Mouse (Mus musculus): ENCODE measurements around the gene Mrpl20. TPM values are rescaled to one million over a fixed set of nuclear protein-coding genes. Genes with fewer than 3 reads are reported as not detected.

The Mrpl20 gene
- polyA plus RNA-seq, 1 experiment from 2014 or later: 248 TPM

DNA sequence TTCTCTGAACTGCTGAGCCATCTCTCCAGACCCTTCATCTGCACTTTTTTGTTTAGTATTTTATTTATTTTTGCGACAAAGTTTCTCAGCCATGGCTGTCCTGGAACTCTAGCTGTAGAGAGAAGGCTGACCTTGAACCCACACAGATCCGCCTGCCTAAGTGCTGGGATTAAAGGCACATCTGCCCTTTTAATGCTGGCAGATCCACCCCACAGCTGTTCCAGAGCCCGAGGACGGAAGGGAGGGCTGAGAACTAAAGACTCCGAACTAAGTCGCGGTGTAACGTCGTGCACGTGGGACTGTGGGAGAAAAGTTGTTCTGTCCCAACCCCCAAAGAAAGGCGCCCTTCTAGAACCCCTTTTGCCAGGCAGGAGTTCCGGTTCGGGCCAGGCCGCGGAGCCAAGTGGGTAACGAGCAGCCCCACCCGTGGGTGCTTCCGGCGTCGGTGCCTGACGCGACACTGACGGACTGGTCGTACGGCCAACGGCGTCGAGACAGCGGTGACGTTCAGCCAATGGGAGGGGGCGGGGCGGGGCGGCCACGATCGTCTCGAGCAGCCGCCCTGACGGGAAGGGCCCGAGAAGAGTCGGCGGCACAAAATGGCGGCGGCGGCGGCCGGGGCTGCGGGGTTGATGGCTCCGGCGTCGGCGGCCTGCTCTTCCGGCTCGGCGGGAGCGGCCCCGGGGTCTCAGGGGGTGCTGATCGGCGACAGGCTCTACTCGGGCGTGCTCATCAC, 9.4 kb downstream of the Mrpl20 start, which contains the start of gene Ccnl2:
Gene Ccnl2, plus strand, starts transcription at position 561 of the 736 bp plus-strand sequence.
- under 1% methylated on average over 58 of the region's 60 CpGs for WGBS
- peak within 1 kb of the TSS; percentile 83 for H3K4me2 ChIP-seq
- peak within 1 kb of the TSS; percentile 96 for H3K4me3 ChIP-seq
- no peaks in the 10 kb centered on the region for H3K27me3 ChIP-seq
- ATAC-seq (ENCODE audit: low FRiP score, low read depth): peak; percentile 99
- H3K36me3 ChIP-seq: peaks cover 59% of the 10 kb centered on the region
- peaks cover 31% of the 10 kb centered on the region for H3K4me1 ChIP-seq (replicated peaks)
- no peaks in the 10 kb centered on the region for H3K9me3 ChIP-seq
- H3K9ac ChIP-seq: peak within 1 kb of the TSS; percentile 97
- peak within 1 kb of the TSS; percentile 92 for H3K27ac ChIP-seq (replicated peaks)

GRCm38 (mm10) chr4:155812665-155813181, 10.0 kb downstream of the Mrpl20 start:
- Histone ChIP-seq H3K36me3 (peaks cover 60% of the 10 kb centered on the region), H3K4me3 (peak overlapping the region; percentile 96), H3K4me2 (peak overlapping the region; percentile 83), H3K27me3 (no peaks in the 10 kb centered on the region), H3K27ac (replicated peaks) (peak overlapping the region; percentile 92), H3K4me1 (replicated peaks) (peaks cover 31% of the 10 kb centered on the region), H3K9me3 (no peaks in the 10 kb centered on the region), H3K9ac (peak overlapping the region; percentile 97)
- ATAC-seq (ENCODE audit: low FRiP score, low read depth): peak; percentile 63
- WGBS: under 1% methylated on average over 49 of the region's 49 CpGs

DNA sequence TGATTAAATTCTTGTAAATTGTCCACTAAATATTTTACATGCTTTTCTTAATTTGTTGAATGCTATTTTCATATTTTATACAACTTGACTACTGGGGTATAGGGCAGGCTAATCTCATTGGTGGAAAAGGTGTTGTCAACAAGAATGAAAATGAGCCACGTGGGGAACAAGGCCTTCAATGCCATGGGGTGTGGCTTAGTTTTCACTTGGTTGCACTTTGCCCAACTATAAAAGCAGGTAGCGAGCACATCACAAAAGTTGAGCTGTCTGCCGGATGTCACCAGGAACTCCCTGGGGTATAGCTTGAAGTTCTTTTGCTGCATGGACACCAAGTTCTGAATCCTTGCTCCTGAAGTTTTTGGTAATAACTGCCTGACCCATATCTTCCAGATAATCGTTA, 14.9 kb downstream of the Mrpl20 start:
- H3K27ac ChIP-seq (replicated peaks): no peak overlapping the region
- ATAC-seq (ENCODE audit: low FRiP score, low read depth): no peak
- H3K4me2 ChIP-seq: no peak overlapping the region
- H3K27me3 ChIP-seq: no peaks in the 10 kb centered on the region
- WGBS: 73% methylated on average over 4 of the region's 4 CpGs
- no peak overlapping the region for H3K9ac ChIP-seq
- no peaks in the 10 kb centered on the region for H3K9me3 ChIP-seq
- peaks cover 74% of the 10 kb centered on the region for H3K36me3 ChIP-seq
- peaks cover 22% of the 10 kb centered on the region for H3K4me1 ChIP-seq (replicated peaks)
- no peak overlapping the region for H3K4me3 ChIP-seq

GRCm38 (mm10) chr4:155821025-155821424, 18.3 kb downstream of the Mrpl20 start:
- Histone ChIP-seq H3K4me1 (replicated peaks) (no peaks in the 10 kb centered on the region), H3K27ac (replicated peaks) (no peak overlapping the region), H3K4me3 (no peak overlapping the region), H3K4me2 (no peak overlapping the region), H3K9ac (no peak overlapping the region), H3K36me3 (peaks cover 94% of the 10 kb centered on the region), H3K9me3 (no peaks in the 10 kb centered on the region), H3K27me3 (no peaks in the 10 kb centered on the region)
- no peak for ATAC-seq (ENCODE audit: low FRiP score, low read depth)
- 75% methylated on average over 7 of the region's 7 CpGs for WGBS

DNA sequence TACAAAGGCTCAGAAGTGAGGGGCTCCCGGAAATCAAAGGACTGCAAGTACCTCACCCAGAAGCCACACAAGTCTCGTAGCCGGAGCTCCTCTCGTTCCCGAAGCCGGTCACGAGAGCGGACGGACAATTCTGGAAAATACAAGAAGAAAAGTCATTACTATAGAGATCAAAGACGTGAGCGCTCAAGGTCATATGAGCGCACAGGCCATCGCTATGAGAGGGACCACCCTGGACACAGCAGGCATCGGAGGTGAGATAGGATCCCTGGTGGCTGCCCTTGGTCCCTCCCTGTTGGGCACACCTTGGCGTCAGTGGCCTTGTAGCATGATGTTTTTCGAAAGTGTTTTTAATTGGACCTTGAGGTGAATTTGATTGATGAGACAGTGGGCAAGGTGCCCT, 20.8 kb downstream of the Mrpl20 start:
- no peak overlapping the region for H3K9ac ChIP-seq
- H3K36me3 ChIP-seq: peaks cover 85% of the 10 kb centered on the region
- no peaks in the 10 kb centered on the region for H3K4me1 ChIP-seq (replicated peaks)
- no peak for ATAC-seq (ENCODE audit: low FRiP score, low read depth)
- H3K9me3 ChIP-seq: no peaks in the 10 kb centered on the region
- no peak overlapping the region for H3K27ac ChIP-seq (replicated peaks)
- no peak overlapping the region for H3K4me3 ChIP-seq
- 95% methylated on average over 16 of the region's 16 CpGs for WGBS
- no peaks in the 10 kb centered on the region for H3K27me3 ChIP-seq
- H3K4me2 ChIP-seq: no peak overlapping the region

GRCm38 (mm10) chr4:155829866-155830265, 27.2 kb downstream of the Mrpl20 start:
- Histone ChIP-seq H3K27ac (replicated peaks) (no peak overlapping the region), H3K4me1 (replicated peaks) (peaks cover 24% of the 10 kb centered on the region), H3K4me3 (no peak overlapping the region), H3K36me3 (peaks cover 23% of the 10 kb centered on the region), H3K27me3 (no peaks in the 10 kb centered on the region), H3K4me2 (no peak overlapping the region), H3K9me3 (no peaks in the 10 kb centered on the region), H3K9ac (no peak overlapping the region)
- no peak for ATAC-seq (ENCODE audit: low FRiP score, low read depth)
- 92% methylated on average over 4 of the region's 4 CpGs for WGBS

- no peak overlapping the region; the same call in 1 of the 2 replicates for H3K9ac ChIP-seq
- peaks cover 16% of the 10 kb centered on the region for H3K36me3 ChIP-seq
- 58% methylated on average over 8 of the region's 8 CpGs for WGBS
- H3K9me3 ChIP-seq: no peaks in the 10 kb centered on the region
- no peaks in the 10 kb centered on the region for H3K27me3 ChIP-seq
- H3K27ac ChIP-seq (replicated peaks): peak overlapping the region; percentile 92; the same call in 1 of the 2 replicates
- H3K4me2 ChIP-seq: peak overlapping the region; percentile 75
- ATAC-seq (ENCODE audit: low FRiP score, low read depth): no peak
- peak overlapping the region; percentile 85 for H3K4me3 ChIP-seq
- H3K4me1 ChIP-seq (replicated peaks): peaks cover 24% of the 10 kb centered on the region
Observed at GRCm38 (mm10) chr4:155830596-155830995, 27.9 kb downstream of the Mrpl20 start.

DNA sequence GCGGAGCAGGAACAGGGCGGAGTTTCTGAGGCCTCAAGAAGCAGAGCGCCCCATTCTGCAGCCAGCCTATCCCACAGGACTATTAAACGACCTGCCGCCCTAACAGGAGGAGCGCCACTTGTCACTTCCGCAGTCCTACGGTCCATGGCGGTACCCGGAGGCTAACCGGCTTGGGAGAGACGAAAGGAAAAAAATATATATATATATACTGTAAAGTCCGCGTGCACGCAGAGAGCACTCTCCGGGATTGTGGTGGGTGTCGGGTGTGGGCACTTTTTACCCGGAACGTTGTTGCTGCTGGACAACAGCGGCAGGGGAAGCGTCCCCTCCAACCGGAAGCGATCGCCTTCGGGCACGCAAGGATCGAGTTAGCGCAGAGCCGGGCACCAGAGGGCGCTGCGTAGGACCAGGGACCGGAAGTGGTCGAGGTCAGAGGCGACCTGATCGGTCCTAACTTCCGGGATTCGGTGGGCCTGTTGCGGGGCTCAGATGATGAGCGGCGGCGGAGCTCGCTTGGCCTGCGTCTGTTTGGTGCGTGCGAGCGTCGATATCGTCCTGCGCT, 28.6 kb downstream of the Mrpl20 start, which contains the start of gene Aurkaip1:
Gene Aurkaip1, plus strand, starts transcription at position 68 of the 562 bp plus-strand sequence.
- no peaks in the 10 kb centered on the region for H3K27me3 ChIP-seq
- ATAC-seq (ENCODE audit: low FRiP score, low read depth): peak; percentile 94
- H3K4me3 ChIP-seq: peak within 1 kb of the TSS; percentile 85
- peaks cover 14% of the 10 kb centered on the region for H3K36me3 ChIP-seq
- H3K27ac ChIP-seq (replicated peaks): peak within 1 kb of the TSS; percentile 92
- H3K4me2 ChIP-seq: peak within 1 kb of the TSS; percentile 75
- WGBS: under 1% methylated on average over 49 of the region's 49 CpGs
- peak within 1 kb of the TSS; percentile 86 for H3K9ac ChIP-seq
- no peaks in the 10 kb centered on the region for H3K9me3 ChIP-seq
- H3K4me1 ChIP-seq (replicated peaks): peaks cover 24% of the 10 kb centered on the region

- 2% methylated on average over 25 of the region's 25 CpGs for WGBS
- H3K9me3 ChIP-seq: no peaks in the 10 kb centered on the region
Observed at GRCm38 (mm10) chr4:155831831-155832230, 29.2 kb downstream of the Mrpl20 start.

GRCm38 (mm10) chr4:155832321-155832720, 29.6 kb downstream of the Mrpl20 start:
- 59% methylated on average over 10 of the region's 10 CpGs for WGBS

More at GRCm38 (mm10) chr4:155831831-155832230, 29.2 kb downstream of the Mrpl20 start:
- peak overlapping the region; percentile 86 for H3K9ac ChIP-seq
- peaks cover 10% of the 10 kb centered on the region for H3K36me3 ChIP-seq
- peak overlapping the region; percentile 92 for H3K27ac ChIP-seq (replicated peaks)
- no peaks in the 10 kb centered on the region for H3K27me3 ChIP-seq
- peak overlapping the region; percentile 85 for H3K4me3 ChIP-seq
- peaks cover 24% of the 10 kb centered on the region for H3K4me1 ChIP-seq (replicated peaks)
- peak; percentile 47 for ATAC-seq (ENCODE audit: low FRiP score, low read depth)
- H3K4me2 ChIP-seq: peak overlapping the region; percentile 75

DNA sequence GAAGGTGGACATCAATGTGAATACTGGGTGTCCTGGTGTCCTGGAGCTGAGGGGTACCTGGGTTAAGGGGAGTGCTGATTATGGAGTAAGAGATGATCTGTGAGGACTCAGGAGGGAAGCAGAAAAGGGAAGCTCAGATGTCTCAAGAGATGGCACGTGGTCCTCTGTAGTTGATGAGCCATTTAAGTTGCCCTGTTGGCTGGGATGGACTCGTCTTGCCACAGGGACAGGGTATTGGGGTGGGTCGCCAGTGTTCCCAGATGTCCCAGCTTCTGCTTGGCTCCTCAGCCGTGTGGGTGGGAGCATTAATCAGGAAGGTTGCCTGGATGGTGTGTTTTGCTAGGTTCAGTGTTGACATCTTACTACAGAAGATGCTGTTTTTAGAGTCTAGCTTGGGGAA, 30.6 kb downstream of the Mrpl20 start:
- H3K9me3 ChIP-seq: no peaks in the 10 kb centered on the region
- 96% methylated on average over 4 of the region's 4 CpGs for WGBS
- H3K4me2 ChIP-seq: no peak overlapping the region
- ATAC-seq (ENCODE audit: low FRiP score, low read depth): no peak
- H3K4me3 ChIP-seq: no peak overlapping the region
- H3K9ac ChIP-seq: no peak overlapping the region
- no peak overlapping the region for H3K27ac ChIP-seq (replicated peaks)
- H3K36me3 ChIP-seq: no peaks in the 10 kb centered on the region
- H3K27me3 ChIP-seq: no peaks in the 10 kb centered on the region
- peaks cover 24% of the 10 kb centered on the region for H3K4me1 ChIP-seq (replicated peaks)

More at GRCm38 (mm10) chr4:155832321-155832720, 29.6 kb downstream of the Mrpl20 start:
- H3K9ac ChIP-seq: peak overlapping the region; percentile 86
- H3K27ac ChIP-seq (replicated peaks): no peak overlapping the region
- peaks cover 24% of the 10 kb centered on the region for H3K4me1 ChIP-seq (replicated peaks)
- H3K27me3 ChIP-seq: no peaks in the 10 kb centered on the region
- no peaks in the 10 kb centered on the region for H3K9me3 ChIP-seq
- peak overlapping the region; percentile 85 for H3K4me3 ChIP-seq
- H3K36me3 ChIP-seq: peaks cover 5% of the 10 kb centered on the region
- ATAC-seq (ENCODE audit: low FRiP score, low read depth): no peak
- H3K4me2 ChIP-seq: peak overlapping the region; percentile 75

DNA sequence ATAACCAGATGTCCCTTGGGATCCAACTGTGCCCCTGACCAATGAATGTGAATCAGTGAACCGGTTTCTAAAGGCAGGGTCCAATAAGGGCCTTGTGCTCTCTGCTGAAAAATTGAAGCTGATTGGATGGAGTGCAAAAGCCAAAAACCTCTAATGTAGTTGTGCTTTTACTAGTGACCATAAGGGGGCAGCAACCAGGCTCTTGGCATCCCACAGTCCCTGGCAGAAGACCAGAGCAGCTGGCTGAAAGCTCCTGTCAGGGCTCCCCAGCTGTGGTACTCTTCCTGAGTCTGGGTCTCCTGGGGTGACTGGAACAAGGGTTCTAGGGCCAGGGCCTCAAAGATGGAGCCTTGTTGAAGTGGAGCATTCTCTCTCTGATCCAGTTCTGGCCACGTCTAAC, 31.2 kb downstream of the Mrpl20 start:
- Histone ChIP-seq H3K4me2 (no peak overlapping the region), H3K36me3 (no peaks in the 10 kb centered on the region), H3K9me3 (no peaks in the 10 kb centered on the region), H3K27me3 (no peaks in the 10 kb centered on the region), H3K9ac (no peak overlapping the region), H3K4me3 (peak overlapping the region; percentile 5), H3K4me1 (replicated peaks) (peaks cover 24% of the 10 kb centered on the region), H3K27ac (replicated peaks) (peak overlapping the region; percentile 61)
- peak; percentile 12; the same call in 1 of the 2 replicates for ATAC-seq (ENCODE audit: low FRiP score, low read depth)
- WGBS: 23% methylated on average over 2 of the region's 2 CpGs

All from hindbrain, embryonic 15.5 days (tissue).